Mouse (Mus musculus): ENCODE results near the gene Pla2g7.
"Not testable (repeated sequence)": the region's sequence is repeated elsewhere in the genome, so short reads cannot be mapped to it uniquely, and the experiment has no call there.

Pla2g7 gene

GRCm38 (mm10) chr17:43567992-43568888, at the start of gene Pla2g7:
Gene Pla2g7, plus strand, starts transcription at chr17:43568098.
- peak; percentile 43 for DNase-seq (ENCODE audit: low spot score)

DNA sequence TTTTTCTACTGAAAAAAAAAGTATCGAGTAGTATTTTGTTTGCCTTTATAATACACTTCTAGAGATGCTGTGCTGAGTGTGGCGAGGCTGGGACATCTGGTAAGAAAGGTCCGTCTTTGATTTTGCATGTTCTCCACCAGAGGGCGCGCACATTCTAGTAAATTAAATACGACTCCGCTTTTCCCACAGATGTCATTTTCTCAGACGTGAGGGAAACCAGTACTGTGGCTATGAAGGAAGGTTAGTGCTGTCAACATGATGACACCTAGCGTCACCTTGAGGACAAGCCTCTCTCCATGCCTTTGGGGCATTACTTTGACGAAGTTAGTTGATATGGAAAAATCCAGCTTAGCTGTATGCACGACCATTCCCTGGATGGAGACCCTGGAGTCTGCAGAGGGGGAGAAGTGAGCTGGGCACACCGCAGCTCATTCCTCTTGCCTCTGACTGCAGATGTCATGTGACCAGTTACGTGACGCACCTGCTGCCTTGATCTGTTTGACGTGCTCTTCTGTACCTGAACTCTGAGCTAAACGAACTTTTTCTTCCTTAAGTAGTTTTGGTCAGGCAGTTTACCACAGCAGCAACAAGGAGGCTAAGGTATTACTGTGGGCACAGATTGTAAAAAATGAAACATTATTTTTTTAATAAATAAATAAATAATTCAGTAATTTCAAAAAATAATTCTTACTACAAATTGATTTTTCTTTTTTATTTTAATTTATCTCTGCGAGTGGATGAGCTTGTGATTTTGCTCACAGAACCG, 49.1 kb upstream of the Pla2g7 start:
- DNase-seq (ENCODE audit: low spot score) = peak; percentile 71

DNA sequence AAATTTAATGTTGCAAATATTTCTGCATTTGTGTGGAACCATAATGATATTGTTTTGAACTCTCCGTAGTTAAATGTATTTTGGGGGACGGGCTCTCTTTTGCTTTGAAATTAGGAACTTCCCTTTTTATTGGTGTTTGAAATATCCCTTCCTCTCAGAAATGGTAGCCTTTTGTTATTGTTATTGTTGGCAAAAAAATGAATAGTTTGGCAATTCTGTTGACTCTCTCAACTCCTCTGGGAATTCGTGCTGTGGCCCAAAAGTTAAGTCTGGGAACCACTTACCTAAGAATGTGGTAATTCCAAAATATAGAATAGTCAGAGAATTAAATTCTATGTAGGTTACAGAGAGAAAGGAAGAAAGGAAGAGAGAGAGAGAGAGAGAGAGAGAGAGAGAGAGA, 47.7 kb upstream of the Pla2g7 start:
- DNase-seq (ENCODE audit: low spot score) = no peak

GRCm38 (mm10) chr17:43530507-43530906, 37.4 kb upstream of the Pla2g7 start:
- DNase-seq (ENCODE audit: low spot score) = no peak

DNA sequence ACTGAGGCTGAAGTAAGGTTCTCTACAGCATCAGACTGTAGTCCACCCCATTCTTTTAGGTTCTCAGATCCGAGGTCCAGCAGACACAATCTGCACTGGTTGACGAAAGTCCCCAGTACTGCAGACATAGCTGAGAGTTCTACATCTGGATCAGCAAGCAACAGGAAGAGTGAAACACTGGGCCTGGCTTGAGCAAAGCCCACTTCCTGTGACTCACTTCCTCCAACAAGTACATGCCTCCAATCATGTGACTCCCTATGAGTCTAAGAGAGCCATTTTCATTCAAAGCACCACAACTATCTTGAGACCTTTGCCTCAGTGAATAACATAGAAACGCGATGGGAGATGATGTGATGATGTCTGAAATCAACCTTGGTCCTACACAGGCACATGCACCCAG, 36.7 kb upstream of the Pla2g7 start:
- no peak for DNase-seq (ENCODE audit: low spot score)

GRCm38 (mm10) chr17:43534362-43535222, 33.3 kb upstream of the Pla2g7 start:
- peak; percentile 64 for DNase-seq (ENCODE audit: low spot score)

- DNase-seq (ENCODE audit: low spot score) = not testable (repeated sequence)
Measured at GRCm38 (mm10) chr17:43536841-43537240, 31.1 kb upstream of the Pla2g7 start.

DNA sequence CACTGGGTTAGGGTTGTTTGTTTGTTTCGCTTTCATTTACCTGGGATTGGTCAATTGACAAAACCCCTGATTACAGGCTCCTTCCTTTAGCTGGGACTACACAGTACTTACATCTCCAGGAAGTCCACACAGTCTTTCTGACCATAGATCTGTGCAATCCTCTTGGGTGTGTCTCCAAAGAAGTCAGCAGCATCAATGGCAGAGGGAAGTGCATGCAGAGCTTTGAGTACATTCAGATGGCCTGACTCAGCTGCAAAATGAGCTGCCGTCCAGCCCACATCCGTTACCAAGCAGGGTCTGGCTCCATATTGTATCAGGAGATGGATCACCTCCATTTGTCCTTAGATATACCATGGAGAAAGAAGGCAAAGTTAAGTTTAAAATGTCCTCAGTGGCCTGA, 29.1 kb upstream of the Pla2g7 start:
- DNase-seq (ENCODE audit: low spot score) = no peak

DNA sequence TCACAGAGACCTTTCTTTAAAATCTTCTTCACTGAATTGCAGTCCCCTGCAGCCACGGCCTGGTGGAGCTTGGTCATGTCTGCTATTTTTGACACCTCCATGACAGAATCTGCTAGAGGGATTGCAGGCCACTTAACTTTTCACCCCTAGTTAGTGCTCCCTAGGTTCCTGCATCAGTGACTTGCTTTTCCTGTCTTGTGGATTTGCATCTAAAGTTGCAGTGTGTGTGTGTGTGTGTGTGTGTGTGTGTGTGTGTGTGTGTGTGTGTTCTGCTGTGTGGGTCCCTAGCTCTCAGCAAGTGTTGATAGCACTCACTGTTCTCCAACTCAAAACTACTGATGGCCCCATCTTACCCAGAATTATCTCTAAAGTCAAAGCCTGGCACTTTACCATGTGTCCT, 24.4 kb upstream of the Pla2g7 start, which contains the start of gene Ankrd66:
Gene Ankrd66, minus strand, starts transcription at position 101 of the 400 bp plus-strand sequence.
- DNase-seq (ENCODE audit: low spot score) = no peak

GRCm38 (mm10) chr17:43544040-43544439, 23.9 kb upstream of the Pla2g7 start:
- no peak for DNase-seq (ENCODE audit: low spot score)

DNA sequence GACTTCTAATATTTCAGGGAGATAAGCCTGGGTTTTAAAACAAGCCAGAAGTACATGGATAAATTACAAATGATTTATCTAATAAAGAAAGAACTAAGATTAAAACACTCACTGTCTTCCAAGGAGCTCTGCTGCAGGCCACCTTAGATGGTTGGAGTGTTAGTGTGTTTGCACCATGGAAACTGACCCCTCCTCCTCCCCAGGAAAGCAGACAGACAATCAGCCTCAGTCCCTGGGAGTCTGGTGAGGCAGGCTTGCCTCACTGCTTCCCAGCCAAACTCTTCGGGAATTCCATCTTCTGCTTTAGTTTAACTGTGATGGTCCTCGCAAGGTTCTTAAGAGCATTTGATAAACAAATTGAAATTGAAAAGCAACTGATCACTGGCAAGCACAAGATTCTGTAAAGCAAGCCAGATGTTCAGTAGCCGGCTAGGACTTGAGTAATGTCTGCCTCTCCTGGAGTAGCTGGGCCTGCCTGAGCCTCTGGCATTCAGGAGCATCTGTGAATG, 16.7 kb upstream of the Pla2g7 start:
- DNase-seq (ENCODE audit: low spot score) = no peak

DNA sequence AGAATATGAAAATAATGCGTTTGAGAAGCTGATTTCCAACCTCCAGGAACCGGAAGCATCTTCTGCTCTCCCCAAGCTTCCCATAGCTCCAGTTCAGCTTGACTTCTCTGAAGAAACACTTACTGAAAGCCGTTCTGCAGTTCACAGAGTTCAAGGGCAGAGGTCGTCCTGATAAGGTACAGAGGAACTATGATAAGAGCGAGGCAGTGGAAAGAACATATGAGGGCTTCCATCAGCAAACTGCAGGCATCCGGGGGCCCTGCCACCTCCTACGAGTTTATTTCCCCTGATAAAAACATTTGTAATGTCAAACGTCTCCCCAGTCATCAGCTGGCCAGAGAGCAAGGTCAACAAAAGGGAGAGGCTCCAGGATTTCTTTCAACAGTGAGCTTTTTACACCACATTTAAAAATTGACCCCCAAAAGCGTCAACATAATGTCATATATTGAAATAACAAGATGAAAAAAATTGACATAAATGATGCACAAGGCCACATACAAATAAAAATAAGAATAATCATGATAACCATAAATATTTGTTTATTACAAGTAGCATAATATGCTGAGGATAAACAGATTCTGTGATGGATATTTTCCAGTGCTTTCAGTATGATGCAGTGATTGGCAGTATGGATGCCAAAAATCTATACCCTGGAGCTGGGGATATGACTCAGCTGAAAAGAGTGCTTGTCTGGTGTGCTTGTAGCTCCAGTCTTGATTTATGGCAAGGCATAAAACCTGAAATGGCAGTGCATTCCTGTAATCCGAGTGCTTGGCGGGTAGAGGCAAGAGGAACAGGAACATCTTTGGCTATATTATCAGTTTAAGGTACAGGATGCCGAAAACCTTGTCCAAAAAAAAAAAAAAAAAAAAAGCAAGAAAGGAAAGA, 13.1 kb upstream of the Pla2g7 start:
- DNase-seq (ENCODE audit: low spot score) = no peak

DNA sequence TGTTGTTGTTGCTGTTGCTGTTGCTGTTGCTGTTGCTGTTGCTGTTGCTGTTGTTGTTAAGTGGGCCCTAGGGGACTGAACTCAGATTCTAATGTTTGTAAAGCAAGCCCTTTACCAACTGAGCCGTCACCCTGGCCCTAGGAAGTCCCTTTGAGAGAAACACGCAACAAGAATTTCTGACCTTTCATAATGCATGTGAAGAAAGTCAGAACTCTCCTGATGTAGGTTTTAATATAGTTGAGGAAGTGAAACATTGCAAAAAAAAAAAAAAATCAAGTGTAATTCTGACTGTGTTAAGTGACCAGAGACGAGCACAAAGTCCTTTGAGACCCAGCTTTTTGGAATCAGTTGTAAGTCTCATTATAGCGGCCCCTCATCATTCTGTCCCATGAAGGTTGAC, 10.8 kb upstream of the Pla2g7 start:
- DNase-seq (ENCODE audit: low spot score) = no peak

DNA sequence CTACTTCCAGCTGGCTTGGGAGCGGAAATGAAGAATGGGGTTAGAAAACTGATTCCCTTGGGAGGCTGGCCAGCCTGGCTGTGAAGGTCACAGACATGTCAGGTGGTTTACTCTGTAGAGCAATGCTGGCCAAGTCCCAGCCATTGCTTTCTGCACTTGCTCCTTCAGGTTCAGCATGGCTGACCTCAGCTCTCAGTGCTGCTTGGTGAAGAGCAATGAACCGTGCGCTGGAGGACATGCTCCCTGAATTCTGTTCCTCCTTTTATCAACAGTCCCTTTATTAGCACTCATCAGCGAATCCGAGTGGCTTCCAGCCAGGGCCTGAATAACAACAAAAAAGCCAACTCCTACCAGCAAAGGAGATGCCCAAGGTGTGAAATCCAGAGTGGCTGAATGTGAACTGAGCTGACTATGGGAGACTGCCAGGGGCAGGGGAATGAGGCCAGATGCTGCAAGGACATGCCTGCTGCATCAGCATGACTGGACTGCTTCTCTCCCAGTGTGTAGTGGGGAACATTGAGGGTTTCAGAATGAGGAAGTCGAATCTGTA, 10.3 kb upstream of the Pla2g7 start:
- peak; percentile 7 for DNase-seq (ENCODE audit: low spot score)

DNA sequence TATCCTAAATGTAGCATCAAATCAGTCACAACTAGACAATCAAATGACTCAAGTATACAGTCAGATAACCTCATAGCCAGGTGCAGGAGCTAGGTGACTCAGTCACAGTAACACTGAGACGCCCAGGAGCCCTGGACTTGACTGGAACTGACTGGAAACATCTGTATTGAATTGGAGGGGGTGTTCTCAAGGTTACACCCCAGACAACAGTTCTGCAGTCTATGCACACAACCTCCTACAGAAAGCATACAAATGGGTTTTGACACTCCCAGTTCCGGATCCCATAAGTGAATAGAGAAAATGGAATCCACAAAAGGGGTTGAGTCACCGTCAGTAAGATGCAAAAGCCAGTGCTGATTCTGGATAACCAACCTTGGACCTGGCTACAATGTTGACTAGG, 9.2 kb upstream of the Pla2g7 start:
- no peak for DNase-seq (ENCODE audit: low spot score)

GRCm38 (mm10) chr17:43563192-43563987, 4.5 kb upstream of the Pla2g7 start:
- DNase-seq (ENCODE audit: low spot score) = no peak

DNA sequence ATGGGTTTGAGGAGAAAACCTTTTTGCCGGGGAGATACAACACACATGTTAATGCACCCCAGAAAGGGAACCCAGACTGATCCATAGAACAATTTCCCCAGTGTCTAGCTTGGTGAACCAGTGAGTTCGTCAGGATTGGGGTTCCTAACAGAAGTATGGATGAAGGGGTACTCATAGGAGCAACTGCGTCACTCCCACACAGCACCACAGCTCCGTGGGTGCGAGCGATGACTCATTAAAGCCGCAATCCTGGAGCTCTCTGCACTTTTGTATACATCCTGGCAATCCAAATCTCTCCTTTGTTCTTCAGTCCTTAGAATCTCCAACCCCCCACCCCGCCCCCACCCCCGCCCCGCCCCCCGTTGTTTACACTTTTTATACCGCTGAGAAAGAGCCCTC, 306 bp upstream of the Pla2g7 start:
- DNase-seq (ENCODE audit: low spot score) = no peak

- peak; percentile 34 for DNase-seq (ENCODE audit: low spot score)
Measured at GRCm38 (mm10) chr17:43569287-43569686, 1.4 kb downstream of the Pla2g7 start.

GRCm38 (mm10) chr17:43573624-43574073, 5.8 kb downstream of the Pla2g7 start:
- DNase-seq (ENCODE audit: low spot score) = no peak

- DNase-seq (ENCODE audit: low spot score) = no peak
Measured at GRCm38 (mm10) chr17:43580456-43580855, 12.6 kb downstream of the Pla2g7 start.

Data from urinary bladder, postnatal 14 days (tissue).